ENCODE assay signal across 6 mouse cellular contexts in the genomic region with DNA sequence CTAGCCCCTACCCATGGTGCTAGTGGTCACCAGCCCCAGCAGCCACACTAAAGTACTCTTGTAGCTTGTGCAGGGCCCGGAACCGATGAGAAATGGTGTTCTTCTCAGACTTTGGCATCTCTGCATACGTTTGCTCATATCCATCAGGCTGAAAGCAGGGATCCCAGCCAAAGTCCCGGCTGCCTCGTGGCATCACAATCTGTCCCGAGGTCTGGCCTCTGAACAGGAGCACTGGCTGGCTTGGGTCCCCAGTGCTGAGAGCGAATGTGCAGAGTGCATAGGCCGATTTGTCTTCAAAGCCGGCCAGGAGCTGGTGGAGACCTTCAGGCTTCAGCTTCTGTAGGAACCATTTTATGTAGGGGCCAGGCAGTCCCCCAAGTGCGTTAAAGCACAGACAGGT. TPM values are rescaled to one million over a fixed set of nuclear protein-coding genes. Genes with fewer than 3 reads are reported as not detected.
DNase-seq lines count a peak whose midpoint lies in the region; ATAC-seq and TF ChIP-seq lines count a peak whose summit lies in the region.
"Not testable (repeated sequence)": the region's sequence is repeated elsewhere in the genome, so short reads cannot be mapped to it uniquely, and the experiment has no call there.

No protein-coding gene starts in this region.

- TF ChIP-seq POLR2A in cerebellum, adult 2 months (IDR thresholded peaks at IDR 0.05; ENCODE audit: borderline replicate concordance, insufficient read depth, low read length), result not testable (repeated sequence)

- 13% methylated on average over 10 of the region's 10 CpGs for WGBS in cerebellum, adult 2 months

- H3K27ac ChIP-seq in cerebellum, adult 2 months (ENCODE audit: insufficient read depth, low read length), result peak overlapping the region; percentile 87

- DNase-seq in cerebellum, adult 2 months, result peak; percentile 84 to 91
- DNase-seq in cerebellum, postnatal 10 days, result peak; percentile 72 to 82
- peak; percentile 9 to 15 for DNase-seq in gastrocnemius, adult 8-10 months (ENCODE audit: low spot score in 2 of 2)
- peak; percentile 27 to 55 for DNase-seq in layer of hippocampus, adult 18-20 months (ENCODE audit: low spot score in 2 of 2)

- not testable (repeated sequence) for TF ChIP-seq CTCF in cerebellum, adult 2 months (IDR thresholded peaks at IDR 0.05; ENCODE audit: borderline replicate concordance, insufficient read depth, low read depth, low read length)

- ATAC-seq in cerebellum, adult (ENCODE audit: insufficient number of reproducible peaks, low FRiP score, low TSS enrichment), result peak; percentile 91
- 0 out of 2 replicates have a peak, but pooled peaks have one; percentile 25 for ATAC-seq in erythroid progenitor cell, adult 5-6 weeks (replicated peaks; ENCODE audit: low FRiP score, poor library complexity, severe bottlenecking)

- peaks cover 36% of the 10 kb centered on the region for H3K4me1 ChIP-seq in cerebellum, adult 2 months (ENCODE audit: control insufficient read depth, insufficient read depth, low read length)

- H3K27me3 ChIP-seq in cerebellum, adult 2 months (ENCODE audit: control insufficient read depth, insufficient read depth, low read length), result not testable (repeated sequence)

- not testable (repeated sequence) for H3K4me3 ChIP-seq in cerebellum, adult 2 months (replicated peaks; ENCODE audit: insufficient read depth, low read depth, low read length)

RNA-seq across cellular contexts. Expression of gene Ttc17, which starts 22.0 kb away (rescaled TPM):
- 44.6 and 46.1 TPM in 2 replicates for polyA plus RNA-seq in cerebellum, adult 2 months (2012; rRNA removed)
- 11.3 and 13.7 TPM in 2 replicates for total RNA-seq in erythroid progenitor cell, adult 5-6 weeks (2015; ENCODE audit: low replicate concordance)
- total RNA-seq in erythroid progenitor cell, adult 5-6 weeks (2017; ENCODE audit: low replicate concordance), result 12.4 and 17.5 TPM in 2 replicates
- 10 to 100 TPM; 22.5 to 24.5 (median 23.8) TPM for total RNA-seq in gastrocnemius, adult 8-10 months (2022)
- total RNA-seq in layer of hippocampus, adult 18-20 months (2021), result 10 to 100 TPM; 35.6 to 43.3 TPM

RNA-seq across cellular contexts. Expression of gene Api5, which starts 53.5 kb away (rescaled TPM):
- polyA plus RNA-seq in cerebellum, adult 2 months (2012; rRNA removed), result 58.3 and 63.6 TPM in 2 replicates
- total RNA-seq in erythroid progenitor cell, adult 5-6 weeks (2015; ENCODE audit: low replicate concordance), result 73.2 and 98.1 TPM in 2 replicates
- total RNA-seq in erythroid progenitor cell, adult 5-6 weeks (2017; ENCODE audit: low replicate concordance), result 65.7 and 78.7 TPM in 2 replicates
- total RNA-seq in gastrocnemius, adult 8-10 months (2022), result 10 to 100 TPM; 16.2 to 20.2 (median 17.5) TPM
- 10 to 100 TPM; 64.3 to 67.6 TPM for total RNA-seq in layer of hippocampus, adult 18-20 months (2021)

Comparison
In these comparisons a context has a peak if more than half of its experiments do, and no peak if none do; other contexts are left out.
1. DNase-seq: peak in every context shown above with its lines; median percentile 88 in cerebellum, adult 2 months; 77 in cerebellum, postnatal 10 days; 41 in layer of hippocampus, adult 18-20 months; 12 in gastrocnemius, adult 8-10 months.